Mouse (Mus musculus) C2C12 (cell line): ENCODE data around the gene Slc6a6. TPM values are rescaled to one million over a fixed set of nuclear protein-coding genes. Genes with fewer than 3 reads are reported as not detected.

Experiments
- H3K27me3 ChIP-seq: one replicate; pipeline ENCODE4 v1.6.1; 2011; ENCODE audit not compliant: control insufficient read depth, insufficient read depth, insufficient read length
- H3K36me3 ChIP-seq: one replicate; pipeline ENCODE4 v1.6.1; 2011; ENCODE audit not compliant: control insufficient read depth, insufficient read depth
- H3K4me3 ChIP-seq: one replicate; pipeline ENCODE4 v1.5.1; 2011; ENCODE audit warnings: mild to moderate bottlenecking, control low read depth; ENCODE audit not compliant: poor library complexity, insufficient read depth, severe bottlenecking
- H3K79me2 ChIP-seq: one replicate; pipeline ENCODE4 v1.6.1; 2011; ENCODE audit not compliant: control insufficient read depth, insufficient read depth
- H3K79me3 ChIP-seq: one replicate; pipeline ENCODE4 v1.6.1; 2011; ENCODE audit warnings: low read depth, control low read depth
- H3ac ChIP-seq: one replicate; pipeline ENCODE3; 2011; ENCODE audit warnings: low read depth; ENCODE audit not compliant: control insufficient read depth, insufficient read length
- CEBPB ChIP-seq: IDR thresholded peaks from one replicate; pipeline ENCODE4 v1.6.1; 2011; ENCODE audit warnings: low read depth, mild to moderate bottlenecking, control low read depth, moderate library complexity
- CTCF ChIP-seq: IDR thresholded peaks from one replicate; pipeline ENCODE4 v1.5.1; 2011; ENCODE audit not compliant: control insufficient read depth, insufficient read depth, insufficient read length
- FOSL1 ChIP-seq: IDR thresholded peaks from one replicate; pipeline ENCODE4 v1.8.0; 2011; ENCODE audit warnings: mild to moderate bottlenecking, low read length; ENCODE audit not compliant: poor library complexity, insufficient read depth, severe bottlenecking
- MAX ChIP-seq: IDR thresholded peaks from one replicate; pipeline ENCODE4 v1.6.1; 2011; ENCODE audit warnings: mild to moderate bottlenecking, control low read depth
- MYOD1 ChIP-seq: IDR thresholded peaks from one replicate; pipeline ENCODE4 v1.6.1; 2011; ENCODE audit warnings: low read depth; ENCODE audit not compliant: control insufficient read depth, insufficient read length
- MYOG ChIP-seq: IDR thresholded peaks from one replicate; pipeline ENCODE4 v1.6.1; 2011; ENCODE audit not compliant: control insufficient read depth, insufficient read length; ENCODE audit errors: extremely low read depth
- USF1 ChIP-seq: IDR thresholded peaks from one replicate; pipeline ENCODE4 v1.6.1; 2011; ENCODE audit warnings: low read depth, mild to moderate bottlenecking, control low read depth, moderate library complexity
- polyA plus RNA-seq: library from polyadenylated mRNA; unstranded; fragments of >200 nt; fragmentation: generic; extraction: Trizol; gene quantifications from one replicate; pipeline ENCODE4 v1.2.1, GENCODE M21; 2012; ENCODE audit warnings: missing spikeins

Slc6a6 gene
- polyA plus RNA-seq, 1 experiment, result 97.0 TPM

DNA sequence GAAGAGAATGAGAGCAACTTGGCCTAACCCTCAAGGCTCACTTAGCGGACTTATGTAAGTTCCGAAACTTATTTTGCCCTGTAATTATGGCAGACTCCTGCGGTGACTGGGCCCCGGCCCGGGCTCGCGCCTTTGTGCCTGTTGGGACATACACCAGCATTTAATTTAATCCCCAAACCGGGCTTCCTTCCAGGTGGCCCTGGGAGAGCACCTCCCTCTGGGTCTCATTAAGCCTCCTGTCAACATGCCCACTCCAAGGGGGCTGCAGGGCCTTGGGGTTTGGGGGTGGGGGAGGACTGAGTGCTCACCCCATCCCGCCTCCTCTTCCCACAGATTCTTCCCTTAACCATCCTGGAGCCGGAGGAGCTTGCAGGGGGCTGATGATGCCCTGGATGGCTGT lies 37.8 kb upstream of the Slc6a6 start:
- TF ChIP-seq USF1, result no peak
- no peak for TF ChIP-seq CEBPB
- no peak for TF ChIP-seq CTCF
- no peak for TF ChIP-seq MAX
- no peak for TF ChIP-seq MYOG
- no peak for TF ChIP-seq MYOD1
- no peak for TF ChIP-seq FOSL1
- no peaks in the 10 kb centered on the region for H3K79me2 ChIP-seq
- H3K27me3 ChIP-seq, result no peaks in the 10 kb centered on the region
- H3ac ChIP-seq, result no peak overlapping the region
- H3K79me3 ChIP-seq, result no peaks in the 10 kb centered on the region
- H3K36me3 ChIP-seq, result no peaks in the 10 kb centered on the region
- H3K4me3 ChIP-seq, result no peak overlapping the region

DNA sequence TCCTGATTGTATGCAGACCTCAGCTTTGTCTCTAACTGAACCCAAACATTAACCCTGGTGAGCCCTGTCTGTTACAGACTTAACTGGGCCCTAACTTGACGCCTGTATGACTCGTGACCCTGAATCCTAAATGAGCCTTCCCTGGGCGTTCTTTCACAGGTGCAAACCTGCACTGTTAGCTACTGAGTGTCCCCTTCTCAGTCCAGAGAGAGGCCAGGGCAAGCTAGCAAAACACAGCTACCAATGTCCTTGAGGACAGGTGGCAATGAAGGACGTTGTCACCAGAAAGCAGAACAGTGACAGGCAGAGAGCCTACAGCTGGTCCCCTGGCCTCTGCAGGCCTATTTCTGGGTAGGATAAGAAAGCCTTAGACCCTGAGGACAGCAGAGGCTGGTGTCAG lies 37.0 kb upstream of the Slc6a6 start:
- Histone ChIP-seq H3K27me3 (no peaks in the 10 kb centered on the region), H3K36me3 (no peaks in the 10 kb centered on the region), H3ac (peak overlapping the region; percentile 3), H3K79me2 (no peaks in the 10 kb centered on the region), H3K4me3 (no peak overlapping the region), H3K79me3 (no peaks in the 10 kb centered on the region)
- TF ChIP-seq FOSL1, result no peak
- TF ChIP-seq CTCF, result no peak
- TF ChIP-seq CEBPB, result no peak
- no peak for TF ChIP-seq MYOG
- TF ChIP-seq MYOD1, result no peak
- TF ChIP-seq USF1, result no peak
- no peak for TF ChIP-seq MAX

DNA sequence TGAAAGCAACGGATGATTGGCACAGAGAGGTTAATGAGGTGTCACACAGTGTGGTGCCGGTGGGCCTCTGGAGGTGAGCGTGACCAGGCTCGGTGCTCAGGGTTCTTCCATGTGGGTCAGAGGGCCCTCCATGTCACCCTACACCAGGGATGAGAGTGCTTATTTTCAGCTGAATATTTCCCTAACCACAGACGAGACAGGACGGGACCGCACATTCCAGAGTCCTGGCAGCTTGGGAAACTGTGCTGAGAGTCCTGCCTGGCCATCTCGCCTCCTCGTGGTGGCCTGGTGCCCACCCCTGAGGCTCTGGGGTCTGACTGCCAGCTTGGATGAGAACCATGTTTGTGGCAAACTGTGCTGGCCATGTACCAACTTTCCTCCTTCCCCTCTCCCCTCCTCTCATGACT lies 36.5 kb upstream of the Slc6a6 start:
- no peaks in the 10 kb centered on the region for H3K79me3 ChIP-seq
- TF ChIP-seq USF1 (no peak), MAX (peak; percentile 92), CTCF (no peak), MYOD1 (peak; percentile 11), FOSL1 (peak; percentile 2), CEBPB (no peak)
- H3ac ChIP-seq, result peak overlapping the region; percentile 3
- H3K79me2 ChIP-seq, result no peaks in the 10 kb centered on the region
- H3K4me3 ChIP-seq, result no peak overlapping the region
- no peaks in the 10 kb centered on the region for H3K36me3 ChIP-seq
- no peaks in the 10 kb centered on the region for H3K27me3 ChIP-seq

DNA sequence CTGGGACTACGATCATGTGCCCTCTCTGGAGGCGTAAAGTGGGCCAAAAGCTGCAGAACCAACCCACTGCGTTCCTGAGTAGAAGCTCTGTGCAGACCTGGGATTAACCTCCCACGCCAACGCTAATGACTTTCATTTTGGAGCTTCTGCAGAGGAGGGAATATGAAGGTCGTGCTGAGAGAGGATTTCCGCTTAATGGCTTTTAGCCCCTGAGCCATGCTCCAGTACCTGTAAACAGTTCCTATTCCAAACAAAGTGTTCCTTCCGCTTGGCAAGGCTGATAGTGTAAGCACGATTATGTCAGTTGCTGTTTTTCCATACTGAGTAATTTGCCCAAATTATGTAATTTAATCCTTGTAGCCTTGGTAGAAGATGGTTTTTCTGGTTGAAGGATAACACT lies 33.6 kb upstream of the Slc6a6 start:
- H3ac ChIP-seq, result no peak overlapping the region
- H3K27me3 ChIP-seq, result no peaks in the 10 kb centered on the region
- no peaks in the 10 kb centered on the region for H3K79me2 ChIP-seq
- H3K4me3 ChIP-seq, result no peak overlapping the region
- no peaks in the 10 kb centered on the region for H3K36me3 ChIP-seq
- TF ChIP-seq MYOG, result no peak
- TF ChIP-seq CEBPB, result no peak
- no peak for TF ChIP-seq MYOD1
- TF ChIP-seq MAX, result no peak
- no peaks in the 10 kb centered on the region for H3K79me3 ChIP-seq

DNA sequence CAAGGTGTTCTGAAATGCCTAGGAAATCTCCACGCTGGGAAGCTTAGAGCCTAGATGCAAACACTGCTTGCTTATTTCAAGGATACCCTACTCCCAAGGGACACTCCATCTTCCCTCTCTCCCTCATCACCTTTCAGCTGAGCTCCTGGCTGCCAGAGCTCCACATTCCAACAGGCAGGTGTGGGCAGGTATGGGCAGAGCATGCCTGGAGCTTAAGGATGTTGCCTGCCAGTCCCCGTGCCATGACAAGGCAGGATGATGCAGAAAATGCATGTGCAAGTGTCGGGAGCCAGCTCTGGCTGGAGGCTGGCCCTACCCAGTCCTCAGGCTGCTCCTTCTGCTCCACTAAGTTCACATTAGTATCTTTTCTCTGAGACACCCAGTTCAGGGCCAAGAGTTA lies 31.6 kb upstream of the Slc6a6 start:
- H3K36me3 ChIP-seq, result no peaks in the 10 kb centered on the region
- no peak for TF ChIP-seq MYOD1
- TF ChIP-seq USF1, result no peak
- no peak for TF ChIP-seq MYOG
- no peak for TF ChIP-seq MAX
- no peak for TF ChIP-seq FOSL1
- no peak for TF ChIP-seq CTCF
- no peak for TF ChIP-seq CEBPB
- H3ac ChIP-seq, result no peak overlapping the region
- H3K27me3 ChIP-seq, result no peaks in the 10 kb centered on the region
- no peaks in the 10 kb centered on the region for H3K79me3 ChIP-seq
- no peak overlapping the region for H3K4me3 ChIP-seq
- H3K79me2 ChIP-seq, result no peaks in the 10 kb centered on the region

DNA sequence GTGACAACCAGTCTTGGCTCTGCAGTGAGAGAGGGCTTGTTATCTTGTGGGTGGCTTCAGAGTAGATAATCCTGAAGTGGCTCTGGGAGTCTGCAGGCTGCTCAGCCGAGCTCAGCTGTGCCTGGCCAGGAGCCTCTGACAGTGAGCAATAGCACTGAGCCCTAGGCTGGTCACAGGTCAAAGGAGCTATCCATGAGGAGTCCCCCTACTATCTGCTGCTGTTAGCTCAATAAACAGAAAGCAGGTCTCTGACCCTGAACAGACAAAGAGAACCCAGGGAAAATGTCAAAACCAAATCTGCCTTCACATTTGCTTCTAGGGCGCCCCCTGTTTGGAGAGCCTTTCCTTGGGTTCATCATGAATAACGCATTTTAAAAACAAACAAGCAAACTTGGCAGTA lies 28.6 kb upstream of the Slc6a6 start:
- no peaks in the 10 kb centered on the region for H3K27me3 ChIP-seq
- TF ChIP-seq MYOD1 (no peak), CTCF (no peak), USF1 (no peak)
- no peaks in the 10 kb centered on the region for H3K79me3 ChIP-seq
- H3K36me3 ChIP-seq, result no peaks in the 10 kb centered on the region
- H3K4me3 ChIP-seq, result no peak overlapping the region
- H3ac ChIP-seq, result no peak overlapping the region
- H3K79me2 ChIP-seq, result no peaks in the 10 kb centered on the region
